Mouse (Mus musculus) right cerebral cortex, adult 2 months (tissue): ENCODE measurements around the gene Ess2.

Experiments used
- DNase-seq, 2 experiments: peaks; one replicate each; pipeline ENCODE4 v3.0.0; 2021 to 2022; ENCODE audit warnings: low spot score in 2 of 2

Ess2 gene

GRCm38 (mm10) chr16:17857157-17857556, 54.0 kb downstream of the Ess2 start:
- no peak for DNase-seq

- no peak for DNase-seq
Observed at GRCm38 (mm10) chr16:17853263-17853662, 57.9 kb downstream of the Ess2 start.

GRCm38 (mm10) chr16:17851860-17852259, 59.3 kb downstream of the Ess2 start:
- no peak for DNase-seq

- no peak for DNase-seq
Observed at GRCm38 (mm10) chr16:17851331-17851730, 59.8 kb downstream of the Ess2 start.
